Mouse (Mus musculus) c-Kit-positive CD71-negative TER-119-negative erythroid progenitor cells, embryonic 14.5 days (primary cell): Measurements from ENCODE around the gene Slc7a1.
"Not testable (repeated sequence)": the region's sequence is repeated elsewhere in the genome, so short reads cannot be mapped to it uniquely, and the experiment has no call there.

Experiments
- DNase-seq: peaks from one replicate; pipeline ENCODE4 v3.0.0-alpha.2; 2013; ENCODE audit warnings: low read depth

Gene Slc7a1

GRCm38 (mm10) chr5:148366455-148366854, 33.2 kb downstream of the Slc7a1 start:
- no peak for DNase-seq

DNA sequence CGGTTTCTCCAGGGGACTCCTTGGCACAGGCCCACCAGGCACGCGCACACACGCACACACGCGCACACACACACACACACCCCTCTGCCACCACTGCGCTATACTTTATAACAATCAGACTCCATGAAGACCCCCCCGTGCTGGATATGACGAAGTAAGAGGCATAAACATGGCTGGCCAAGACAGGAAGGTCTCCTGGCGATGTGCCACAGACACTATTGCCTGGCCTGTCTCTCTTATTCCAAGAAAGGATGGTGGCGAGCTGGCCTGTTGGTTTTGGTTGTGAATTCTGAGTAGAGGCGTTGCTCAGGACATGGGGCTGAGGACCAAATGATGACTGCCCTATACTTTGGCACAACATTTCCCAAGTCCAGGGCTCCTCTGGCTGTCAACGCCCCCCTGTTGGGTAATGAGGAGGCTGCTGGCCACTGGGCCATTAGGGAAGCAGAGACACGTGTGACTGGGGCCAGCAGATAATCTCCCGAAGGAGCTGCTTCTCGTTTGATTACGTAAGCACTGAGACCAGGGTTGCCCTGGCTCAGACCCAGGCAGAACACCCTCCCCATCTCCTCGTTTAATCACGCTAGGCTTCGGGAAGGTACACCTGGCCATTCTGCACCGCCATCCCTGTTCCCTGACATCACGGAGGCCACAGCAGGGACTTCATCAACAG, 36.1 kb downstream of the Slc7a1 start:
- DNase-seq: no peak

DNA sequence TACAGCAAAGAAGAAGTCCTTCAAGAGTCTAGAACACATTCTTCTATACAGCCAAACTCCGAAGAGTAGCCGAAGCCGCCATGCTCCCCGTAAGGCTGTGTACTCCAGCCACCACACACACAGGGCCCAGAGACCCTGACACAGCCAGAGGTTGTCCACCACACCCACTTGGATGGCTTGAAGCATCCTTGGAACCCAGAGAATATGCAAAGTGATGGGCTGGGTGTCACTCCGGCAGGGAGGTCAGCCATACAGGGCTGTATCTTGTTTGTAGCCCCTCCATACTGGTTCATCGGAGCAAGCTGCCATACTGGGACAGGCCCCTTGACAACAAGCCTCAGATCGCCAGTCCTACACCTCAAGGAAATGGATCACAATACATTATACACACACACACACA, 37.4 kb downstream of the Slc7a1 start:
- DNase-seq: no peak

DNA sequence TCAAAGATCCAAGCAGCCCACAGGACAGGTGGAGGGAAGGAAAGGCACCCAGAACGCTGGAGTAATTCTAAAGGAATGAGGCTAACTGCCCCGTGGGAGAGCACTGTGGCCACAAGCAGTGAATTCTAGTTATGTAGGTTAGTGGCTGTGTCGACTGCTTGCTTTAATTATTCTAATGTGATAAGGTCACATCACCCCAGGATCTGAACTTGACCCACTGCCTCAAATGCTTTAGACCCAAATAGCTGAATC, 38.0 kb downstream of the Slc7a1 start:
- DNase-seq: no peak

- no peak for DNase-seq
Observed at GRCm38 (mm10) chr5:148360922-148361758, 38.6 kb downstream of the Slc7a1 start.

GRCm38 (mm10) chr5:148359131-148359530, 40.6 kb downstream of the Slc7a1 start:
- no peak for DNase-seq

- DNase-seq: no peak
Observed at GRCm38 (mm10) chr5:148357168-148357567, 42.5 kb downstream of the Slc7a1 start.

DNA sequence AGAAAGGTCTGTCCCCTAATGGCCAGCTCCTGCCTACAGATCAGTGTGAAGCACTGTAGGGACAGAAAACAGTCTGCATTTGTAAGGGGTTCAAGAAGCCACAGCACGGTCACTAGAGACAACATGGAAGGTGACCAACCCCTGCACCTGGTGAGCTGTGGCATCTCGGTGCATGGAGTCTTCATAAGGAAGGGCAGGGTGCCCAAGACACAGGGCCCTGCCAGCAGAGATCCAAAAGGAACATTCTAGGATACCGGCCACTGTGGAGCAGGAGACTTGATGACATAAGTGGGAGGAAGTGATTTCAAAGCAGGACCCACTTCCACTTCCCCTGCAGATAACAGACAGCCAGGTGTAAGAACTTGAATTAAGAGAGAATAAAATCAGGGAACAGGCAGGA, 43.9 kb downstream of the Slc7a1 start:
- DNase-seq: no peak

- no peak for DNase-seq
Observed at GRCm38 (mm10) chr5:148354536-148354935, 45.2 kb downstream of the Slc7a1 start.

- no peak for DNase-seq
Observed at GRCm38 (mm10) chr5:148353429-148353828, 46.3 kb downstream of the Slc7a1 start.

DNA sequence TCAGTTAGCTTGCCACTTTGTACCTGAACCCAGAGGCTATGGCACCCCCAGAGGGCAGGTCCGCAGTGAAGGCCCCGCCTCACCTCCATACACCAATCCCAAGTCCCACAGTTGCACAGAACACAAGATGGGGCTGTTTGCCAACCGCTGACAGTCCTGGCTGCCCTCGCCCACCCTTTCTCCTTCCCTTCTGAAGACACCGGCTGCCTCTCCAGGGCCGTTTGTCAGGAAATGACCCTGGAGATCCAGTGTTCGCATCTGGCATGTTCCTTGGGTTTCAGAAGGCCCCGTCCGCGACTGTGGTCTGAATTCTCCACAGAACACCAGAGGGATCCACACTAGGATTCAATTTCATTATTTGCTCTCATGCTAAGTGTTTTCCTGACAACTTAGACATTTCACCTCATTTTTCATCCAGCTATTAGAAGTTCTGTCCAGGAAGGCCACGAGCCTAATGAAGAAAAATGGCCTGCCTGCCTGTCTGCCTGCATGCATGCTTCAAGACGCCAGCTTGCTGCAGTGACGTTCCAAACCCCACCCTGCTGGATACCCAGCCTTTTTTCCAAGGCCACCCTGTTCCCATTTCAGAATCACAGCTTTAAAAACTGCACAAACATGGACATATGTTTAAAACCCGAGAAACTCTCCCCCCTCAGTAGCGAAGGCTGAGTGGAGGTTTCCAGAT, 50.2 kb downstream of the Slc7a1 start:
- no peak for DNase-seq

- DNase-seq: no peak
Observed at GRCm38 (mm10) chr5:148348153-148348552, 51.6 kb downstream of the Slc7a1 start.

DNA sequence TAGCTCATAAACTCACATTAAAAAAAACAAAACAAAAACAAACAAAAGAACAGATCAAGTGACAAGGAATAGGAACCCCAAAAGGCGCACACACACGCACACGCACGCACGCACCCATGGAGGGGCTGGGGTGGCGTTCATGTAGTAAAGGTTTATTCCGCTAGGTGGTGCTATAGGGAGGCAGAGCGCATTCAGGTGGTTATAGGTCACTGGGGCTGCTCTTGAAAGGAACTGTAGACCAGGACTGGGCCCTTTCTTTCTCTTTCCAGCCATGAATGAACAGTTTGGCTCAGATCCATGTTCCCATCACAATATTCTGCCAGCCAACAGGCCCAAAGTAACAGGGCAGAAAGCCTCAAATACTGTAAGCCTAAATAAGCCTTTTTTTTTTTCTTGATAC, 53.2 kb downstream of the Slc7a1 start:
- DNase-seq: no peak

GRCm38 (mm10) chr5:148344374-148344773, 55.3 kb downstream of the Slc7a1 start:
- no peak for DNase-seq

DNA sequence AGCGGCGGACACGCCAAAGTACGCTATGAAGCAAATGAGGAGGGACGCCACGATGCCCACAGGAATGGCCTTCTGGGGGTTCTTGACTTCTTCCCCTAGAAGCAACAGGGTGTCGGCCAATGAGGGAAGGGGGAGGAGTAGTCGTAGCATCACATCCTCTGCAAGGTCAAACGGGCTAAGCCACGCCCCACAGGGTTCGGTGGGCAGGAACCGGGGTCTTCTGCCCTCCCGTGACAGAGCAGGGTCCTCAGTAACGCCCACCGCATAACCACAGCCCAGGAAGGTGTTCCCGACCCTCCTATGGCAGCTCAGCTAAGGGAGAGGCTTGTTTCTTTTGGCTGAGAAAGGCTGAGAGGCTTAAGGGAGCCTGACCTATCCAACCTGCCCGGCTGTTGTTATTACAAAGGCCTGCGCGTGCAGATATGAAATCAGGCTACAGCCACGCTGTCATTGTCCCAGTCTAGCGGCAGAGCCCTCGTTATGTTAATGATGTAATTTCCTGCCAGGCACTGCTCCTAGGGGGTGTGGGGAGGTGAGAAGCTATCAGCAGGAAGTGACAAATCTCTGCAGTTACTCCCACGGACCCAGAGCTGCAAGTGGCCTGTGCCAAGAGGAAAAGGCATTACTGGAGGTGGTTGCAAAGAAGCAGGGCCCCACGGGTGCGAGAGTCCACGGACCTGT, 57.5 kb downstream of the Slc7a1 start:
- peak; percentile 30 for DNase-seq

GRCm38 (mm10) chr5:148339126-148339525, 60.6 kb downstream of the Slc7a1 start:
- no peak for DNase-seq

GRCm38 (mm10) chr5:148332622-148332974, 67.1 kb downstream of the Slc7a1 start:
- no peak for DNase-seq

GRCm38 (mm10) chr5:148331926-148332621, 67.6 kb downstream of the Slc7a1 start:
- no peak for DNase-seq

DNA sequence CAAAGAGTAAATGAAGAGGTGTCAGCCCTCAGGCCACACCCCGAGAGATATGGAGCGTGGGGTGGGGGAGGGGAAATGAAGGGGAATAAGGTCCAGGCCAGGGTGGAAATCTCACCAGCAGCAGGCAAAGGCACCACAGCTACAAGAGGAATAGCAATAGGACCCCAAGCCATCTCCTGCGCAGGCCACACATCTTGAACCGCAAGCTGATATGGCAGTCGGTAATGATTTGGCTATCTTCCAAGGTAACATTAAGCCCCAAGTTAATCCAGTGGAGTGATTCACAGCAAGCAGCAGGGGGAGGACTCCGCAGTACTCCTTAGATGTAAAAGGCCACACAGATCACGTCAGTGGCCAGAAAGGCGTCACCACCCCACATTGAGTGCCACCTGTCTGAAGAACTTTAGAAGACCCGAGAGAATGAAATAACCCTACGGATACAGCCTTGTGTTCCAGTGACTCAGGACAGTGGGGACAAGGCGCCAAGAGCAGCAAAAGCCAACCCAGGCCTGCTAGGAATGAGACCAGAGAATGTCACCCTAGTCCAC, 68.4 kb downstream of the Slc7a1 start:
- DNase-seq: no peak

- DNase-seq: no peak
Observed at GRCm38 (mm10) chr5:148328982-148329381, 70.7 kb downstream of the Slc7a1 start.

GRCm38 (mm10) chr5:148326295-148326694, 73.4 kb downstream of the Slc7a1 start:
- not testable (repeated sequence) for DNase-seq
